Mouse (Mus musculus) kidney, postnatal 36 days (tissue): Measurements from ENCODE around the gene Unc93a2.
"Not testable (repeated sequence)": the region's sequence is repeated elsewhere in the genome, so short reads cannot be mapped to it uniquely, and the experiment has no call there.

Experiments
- DNase-seq, 2 experiments: peaks; one replicate each; pipeline ENCODE4 v3.0.0; 2021 to 2022; ENCODE audit warnings: mixed read lengths in 2 of 2

The Unc93a2 gene

GRCm38 (mm10) chr17:7385364-7385763 lies at the start of gene Unc93a2:
Gene Unc93a2, minus strand, starts transcription at chr17:7385464.
- not testable (repeated sequence) for DNase-seq

- DNase-seq = not testable (repeated sequence)
Measured at GRCm38 (mm10) chr17:7434121-7434520, 48.9 kb upstream of the Unc93a2 start.

- DNase-seq = peak in 1 of 2 experiments; percentile 11
Measured at GRCm38 (mm10) chr17:7430210-7430631, 45.0 kb upstream of the Unc93a2 start.

- DNase-seq = peak in 1 of 2 experiments; percentile 2
Measured at GRCm38 (mm10) chr17:7420191-7420973, 35.1 kb upstream of the Unc93a2 start.

GRCm38 (mm10) chr17:7414601-7415310 lies 29.5 kb upstream of the Unc93a2 start:
- not testable (repeated sequence) for DNase-seq

- DNase-seq = not testable (repeated sequence)
Measured at GRCm38 (mm10) chr17:7413336-7413735, 28.1 kb upstream of the Unc93a2 start.

GRCm38 (mm10) chr17:7399770-7400169 lies 14.5 kb upstream of the Unc93a2 start:
- DNase-seq = not testable (repeated sequence)

GRCm38 (mm10) chr17:7398198-7398847 lies 13.1 kb upstream of the Unc93a2 start:
- peak in 1 of 2 experiments; percentile 10 for DNase-seq

- DNase-seq = not testable (repeated sequence)
Measured at GRCm38 (mm10) chr17:7397079-7397478, 11.8 kb upstream of the Unc93a2 start.

GRCm38 (mm10) chr17:7396288-7396687 lies 11.0 kb upstream of the Unc93a2 start:
- not testable (repeated sequence) for DNase-seq

GRCm38 (mm10) chr17:7395671-7396070 lies 10.4 kb upstream of the Unc93a2 start:
- DNase-seq = not testable (repeated sequence)

GRCm38 (mm10) chr17:7395116-7395515 lies 9.9 kb upstream of the Unc93a2 start:
- not testable (repeated sequence) for DNase-seq

GRCm38 (mm10) chr17:7389898-7390297 lies 4.6 kb upstream of the Unc93a2 start:
- DNase-seq = not testable (repeated sequence)

- not testable (repeated sequence) for DNase-seq
Measured at GRCm38 (mm10) chr17:7388958-7389356, 3.7 kb upstream of the Unc93a2 start.

GRCm38 (mm10) chr17:7388341-7388957 lies 3.2 kb upstream of the Unc93a2 start:
- not testable (repeated sequence) for DNase-seq

- not testable (repeated sequence) for DNase-seq
Measured at GRCm38 (mm10) chr17:7386016-7386415, 752 bp upstream of the Unc93a2 start.

GRCm38 (mm10) chr17:7383167-7384143 lies 1.8 kb downstream of the Unc93a2 start:
- DNase-seq = not testable (repeated sequence)

- not testable (repeated sequence) for DNase-seq
Measured at GRCm38 (mm10) chr17:7382711-7383110, 2.6 kb downstream of the Unc93a2 start.

GRCm38 (mm10) chr17:7377907-7378306 lies 7.4 kb downstream of the Unc93a2 start:
- not testable (repeated sequence) for DNase-seq

GRCm38 (mm10) chr17:7376951-7377700 lies 8.1 kb downstream of the Unc93a2 start:
- DNase-seq = not testable (repeated sequence)

- DNase-seq = not testable (repeated sequence)
Measured at GRCm38 (mm10) chr17:7371879-7372278, 13.4 kb downstream of the Unc93a2 start, which contains the start of gene Gm49630. Gene Gm49630, minus strand, starts transcription at chr17:7371979.
